Mouse (Mus musculus): ENCODE measurements around the gene Oas1h. TPM values are rescaled to one million over a fixed set of nuclear protein-coding genes. Genes with fewer than 3 reads are reported as not detected.
"Not testable (repeated sequence)": the region's sequence is repeated elsewhere in the genome, so short reads cannot be mapped to it uniquely, and the experiment has no call there.

Gene Oas1h
- polyA plus RNA-seq, 1 experiment, result not detected

GRCm38 (mm10) chr5:120877407-120877806 is 16.2 kb downstream of the Oas1h start:
- WGBS, result 75% methylated on average over 2 of the region's 2 CpGs
- not testable (repeated sequence) for DNase-seq (ENCODE audit: low read depth, low spot score)

GRCm38 (mm10) chr5:120878803-120879202 is 17.6 kb downstream of the Oas1h start:
- not testable (repeated sequence) for DNase-seq (ENCODE audit: low read depth, low spot score)
- WGBS, result 63% methylated on average over 2 of the region's 2 CpGs

GRCm38 (mm10) chr5:120881681-120882080 is 20.5 kb downstream of the Oas1h start:
- 96% methylated on average over 6 of the region's 6 CpGs for WGBS
- DNase-seq (ENCODE audit: low read depth, low spot score), result not testable (repeated sequence)

- DNase-seq (ENCODE audit: low read depth, low spot score), result peak; percentile 44
- WGBS, result 8% methylated on average over 7 of the region's 9 CpGs
Observed at GRCm38 (mm10) chr5:120887413-120887812, 26.2 kb downstream of the Oas1h start, which contains the start of gene Oas1g. Gene Oas1g, minus strand, starts transcription at chr5:120887613.

DNA sequence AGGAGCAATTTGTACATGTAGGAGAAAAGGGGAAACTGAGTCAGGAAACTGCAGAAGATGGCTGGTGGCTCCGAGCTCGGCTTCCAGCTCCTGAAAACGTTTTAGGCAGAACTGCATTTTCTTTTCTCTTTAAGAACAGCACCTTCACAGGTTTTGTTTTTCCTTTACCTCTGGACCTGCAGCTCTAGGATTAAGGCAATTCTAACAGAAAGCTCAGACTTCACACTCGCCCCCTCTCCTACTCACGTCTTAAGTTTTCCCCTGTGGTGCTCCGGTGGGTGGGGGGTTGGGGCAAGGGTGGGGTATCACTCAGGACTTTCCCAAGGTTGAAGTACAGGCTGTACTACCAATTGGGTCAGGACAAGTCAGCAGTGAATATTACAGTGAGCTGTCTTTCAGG is 26.6 kb downstream of the Oas1h start:
- WGBS, result 35% methylated on average over 6 of the region's 6 CpGs
- DNase-seq (ENCODE audit: low read depth, low spot score), result no peak

GRCm38 (mm10) chr5:120888294-120888815 is 27.1 kb downstream of the Oas1h start:
- DNase-seq (ENCODE audit: low read depth, low spot score), result not testable (repeated sequence)
- 53% methylated on average over 4 of the region's 4 CpGs for WGBS

GRCm38 (mm10) chr5:120890026-120890425 is 28.8 kb downstream of the Oas1h start:
- DNase-seq (ENCODE audit: low read depth, low spot score), result no peak
- WGBS, result 88% methylated on average over 2 of the region's 2 CpGs

- DNase-seq (ENCODE audit: low read depth, low spot score), result no peak
- 19% methylated on average over 3 of the region's 3 CpGs for WGBS
Observed at GRCm38 (mm10) chr5:120890991-120891390, 29.8 kb downstream of the Oas1h start.

DNA sequence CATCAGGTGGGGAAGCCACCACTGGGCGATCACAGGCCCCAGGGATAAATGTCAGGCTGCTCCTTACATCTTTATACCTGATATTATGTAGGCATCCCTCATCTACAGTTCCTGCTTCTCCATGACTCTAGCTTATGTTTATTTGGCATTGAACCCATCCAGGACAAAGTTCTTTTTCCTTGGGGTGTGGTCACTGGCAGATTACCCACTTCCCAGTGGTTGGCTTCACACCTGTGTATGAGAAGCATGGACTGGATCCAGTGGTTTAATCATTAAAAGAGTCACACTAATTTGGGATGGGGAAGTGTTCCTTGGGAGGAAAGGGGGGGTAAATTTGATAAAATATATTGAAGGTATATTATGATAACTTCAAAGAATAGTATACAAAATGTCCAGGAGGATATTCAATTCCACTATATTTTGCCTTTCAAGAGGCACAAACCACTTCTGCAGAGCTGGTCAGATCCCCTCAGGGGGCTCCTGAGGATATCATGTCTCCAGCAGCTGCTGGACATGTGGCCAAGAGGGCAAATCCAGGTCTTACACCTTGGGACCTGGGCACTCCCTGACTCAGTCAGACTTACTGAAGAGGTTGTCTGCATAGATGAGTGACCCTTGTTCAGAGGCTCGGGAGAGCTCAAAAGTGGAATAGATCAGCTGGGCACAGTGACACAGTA is 30.5 kb downstream of the Oas1h start:
- DNase-seq (ENCODE audit: low read depth, low spot score), result peak; percentile 92
- WGBS, result 31% methylated on average over 2 of the region's 2 CpGs

GRCm38 (mm10) chr5:120892243-120892660 is 31.0 kb downstream of the Oas1h start:
- 58% methylated on average over 2 of the region's 2 CpGs for WGBS
- no peak for DNase-seq (ENCODE audit: low read depth, low spot score)

DNA sequence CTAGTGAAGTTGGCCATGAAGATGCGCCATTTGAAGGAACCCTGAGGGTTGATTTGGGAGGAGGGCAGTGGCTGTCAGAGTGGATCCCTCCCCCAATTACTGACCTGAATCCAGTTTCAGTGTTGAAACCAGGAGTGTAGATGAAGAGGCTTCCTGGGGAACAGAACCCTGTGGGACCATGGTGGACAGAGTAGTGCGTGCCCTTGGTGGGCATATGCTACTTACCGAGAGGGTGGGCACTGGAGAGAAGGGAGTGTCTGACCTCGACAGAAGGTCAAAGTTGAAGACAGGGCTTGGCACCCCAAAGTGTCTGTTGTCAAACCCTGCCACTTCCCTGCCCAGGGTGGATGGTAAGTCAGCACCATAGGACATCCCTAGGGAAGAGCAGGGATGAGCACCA is 32.6 kb downstream of the Oas1h start:
- WGBS, result 88% methylated on average over 4 of the region's 4 CpGs
- not testable (repeated sequence) for DNase-seq (ENCODE audit: low read depth, low spot score)

DNA sequence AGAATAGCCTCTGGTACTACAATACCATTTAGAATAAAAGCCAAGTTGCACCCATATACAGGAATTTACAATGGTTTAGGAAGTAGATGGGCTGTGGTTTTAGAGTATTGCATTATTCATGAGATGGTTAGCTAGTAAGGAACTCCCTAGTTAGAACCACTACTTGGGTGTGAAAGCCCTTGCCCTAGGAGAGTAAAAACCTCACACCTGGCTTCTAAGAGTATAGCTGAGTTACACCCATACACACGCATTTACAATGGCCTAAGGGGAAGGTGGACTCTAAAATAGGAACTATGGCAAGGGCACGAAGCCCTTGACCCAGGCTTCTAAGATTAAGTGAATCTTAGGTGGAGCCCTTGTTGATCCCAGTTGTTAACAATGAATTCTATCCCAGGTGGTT is 33.5 kb downstream of the Oas1h start:
- not testable (repeated sequence) for DNase-seq (ENCODE audit: low read depth, low spot score)
- WGBS, result 33% methylated on average over 2 of the region's 2 CpGs

GRCm38 (mm10) chr5:120895231-120895900 is 34.1 kb downstream of the Oas1h start:
- WGBS, result 85% methylated on average over 11 of the region's 11 CpGs
- no peak for DNase-seq (ENCODE audit: low read depth, low spot score)

- WGBS, result 94% methylated on average over 6 of the region's 6 CpGs
- DNase-seq (ENCODE audit: low read depth, low spot score), result no peak
Observed at GRCm38 (mm10) chr5:120898307-120898706, 37.1 kb downstream of the Oas1h start.

DNA sequence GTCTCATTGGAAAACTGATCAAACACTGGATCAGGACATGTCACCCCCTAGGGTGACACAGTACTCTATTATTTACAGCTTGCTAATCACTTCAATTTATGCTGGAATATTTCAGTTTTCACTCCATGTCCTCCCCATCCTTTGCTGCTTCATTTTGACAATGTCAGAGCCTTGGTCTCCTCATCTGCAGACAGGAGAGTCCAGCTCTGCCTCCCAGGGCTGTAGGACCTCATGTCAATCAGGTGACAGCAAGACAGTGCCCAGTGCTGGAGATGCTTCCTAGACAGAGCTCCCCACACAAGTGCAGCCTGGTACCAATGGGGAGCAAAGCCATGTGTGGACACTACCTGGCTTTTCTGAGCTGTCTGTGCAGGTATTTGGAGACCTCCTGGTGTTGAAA is 37.5 kb downstream of the Oas1h start:
- no peak for DNase-seq (ENCODE audit: low read depth, low spot score)

- no peak for DNase-seq (ENCODE audit: low read depth, low spot score)
- WGBS, result 68% methylated on average over 1 of the region's 1 CpGs
Observed at GRCm38 (mm10) chr5:120900666-120901065, 39.4 kb downstream of the Oas1h start.

DNA sequence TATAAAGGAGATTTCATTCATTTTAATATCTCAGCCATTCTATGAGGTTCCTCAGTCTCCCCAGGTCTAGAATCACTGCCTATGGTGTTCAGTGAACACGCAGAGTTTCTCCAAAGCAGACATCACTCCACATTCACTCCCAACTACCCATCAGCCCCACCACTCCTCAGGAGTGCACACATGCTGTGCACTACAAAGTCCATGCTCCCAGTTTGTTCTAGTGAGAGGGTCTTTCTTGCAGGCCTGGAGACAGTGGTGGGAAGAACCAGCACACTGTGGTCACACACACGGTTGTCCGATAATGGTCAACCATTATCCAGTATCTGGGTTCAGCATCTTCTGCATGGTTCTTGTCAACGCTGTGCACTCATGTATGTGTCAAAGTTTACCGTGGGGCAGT is 40.8 kb downstream of the Oas1h start:
- 91% methylated on average over 5 of the region's 5 CpGs for WGBS
- DNase-seq (ENCODE audit: low read depth, low spot score), result no peak

DNA sequence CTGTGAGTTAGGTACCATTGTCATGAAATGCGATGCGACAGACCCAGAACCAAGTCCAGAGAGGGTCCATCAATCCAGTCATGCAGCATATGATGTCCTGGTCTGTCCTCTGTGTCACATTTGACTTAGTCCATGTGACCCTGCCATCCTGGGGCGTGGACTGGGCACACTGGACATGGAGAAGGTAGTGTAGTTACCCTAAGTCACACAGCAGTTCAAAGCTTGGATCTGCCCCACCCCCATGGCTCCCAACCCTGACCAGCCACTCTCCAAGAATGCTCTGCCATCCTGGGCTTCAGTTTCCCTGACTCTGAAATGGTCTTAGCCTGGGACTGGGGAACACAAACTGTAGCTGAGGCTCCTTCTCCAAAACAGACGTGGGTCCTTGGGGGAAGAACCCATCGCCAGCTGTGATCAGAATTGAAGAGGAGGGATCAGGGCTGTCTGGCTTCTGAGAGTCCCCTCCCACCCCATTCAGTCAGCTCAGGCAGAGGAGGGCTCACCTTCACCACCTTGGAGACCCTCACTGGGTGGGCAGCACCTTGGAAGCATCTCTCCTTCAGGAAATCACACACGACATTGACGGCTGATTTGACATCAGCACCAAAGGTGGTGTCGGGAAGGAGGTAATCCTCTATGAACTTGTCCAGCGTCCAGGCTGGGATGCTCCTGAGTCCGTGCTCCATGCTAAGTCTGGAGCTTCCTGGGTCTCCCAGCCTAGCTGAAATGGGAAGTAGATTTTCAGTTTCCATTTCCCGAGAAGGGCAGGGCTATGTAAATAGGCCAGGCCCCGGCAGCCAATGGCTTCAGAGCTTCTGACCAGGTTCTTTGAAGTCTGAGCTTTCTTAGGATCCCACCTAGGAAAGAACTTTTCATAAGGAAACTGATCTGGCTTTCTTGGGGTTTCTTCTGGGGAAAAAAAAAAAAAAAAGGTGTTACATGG is 45.8 kb downstream of the Oas1h start, which contains the start of gene Oas1a:
Gene Oas1a (minus strand): TSS at position 731 of the 943 bp plus-strand sequence.
- 31% methylated on average over 9 of the region's 12 CpGs for WGBS
- DNase-seq (ENCODE audit: low read depth, low spot score), result not testable (repeated sequence)

DNA sequence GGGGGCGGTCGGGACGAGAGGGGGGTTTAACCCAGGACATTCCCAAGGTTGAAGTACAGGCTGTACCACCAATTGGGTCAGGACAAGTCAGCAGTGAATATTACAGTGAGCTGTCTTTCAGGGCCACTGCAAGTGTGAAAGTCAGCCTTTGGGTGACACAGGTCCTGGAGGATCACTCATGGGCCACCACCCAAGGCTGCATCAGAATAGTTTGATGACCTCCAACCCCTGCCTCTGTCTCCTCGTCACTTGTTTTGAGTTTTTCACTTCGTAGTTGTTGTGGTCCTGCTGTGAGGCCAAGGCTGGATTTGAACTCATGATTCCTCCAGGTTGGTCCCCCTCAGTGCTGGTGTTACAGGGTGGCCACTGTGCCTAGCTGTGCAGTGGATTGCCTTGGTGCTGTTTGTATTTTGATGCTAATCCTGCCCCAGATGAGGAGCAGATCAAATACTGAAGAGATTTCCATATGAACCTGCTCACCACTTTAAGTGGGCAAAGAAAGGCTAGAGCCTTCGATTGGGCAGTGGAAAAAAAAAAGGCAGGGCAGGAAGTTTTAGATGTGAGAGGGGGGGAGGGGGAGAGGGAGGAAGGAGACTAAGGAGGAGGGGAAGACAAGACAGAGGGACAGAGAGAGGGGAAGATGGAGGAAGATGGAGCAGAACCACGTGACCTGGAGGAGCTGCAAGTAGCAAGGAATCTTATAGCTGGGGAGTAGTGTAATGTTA is 47.1 kb downstream of the Oas1h start:
- WGBS, result 71% methylated on average over 7 of the region's 7 CpGs
- DNase-seq (ENCODE audit: low read depth, low spot score), result no peak
